Mouse (Mus musculus) C2C12 (cell line): ENCODE results near the gene Irgc1.

Experiments
- CEBPB ChIP-seq: IDR thresholded peaks from one replicate; pipeline ENCODE4 v1.6.1; 2011; ENCODE audit warnings: low read depth, mild to moderate bottlenecking, control low read depth, moderate library complexity
- CTCF ChIP-seq: IDR thresholded peaks from one replicate; pipeline ENCODE4 v1.5.1; 2011; ENCODE audit not compliant: control insufficient read depth, insufficient read depth, insufficient read length
- MAX ChIP-seq: IDR thresholded peaks from one replicate; pipeline ENCODE4 v1.6.1; 2011; ENCODE audit warnings: mild to moderate bottlenecking, control low read depth
- MYOD1 ChIP-seq: IDR thresholded peaks from one replicate; pipeline ENCODE4 v1.6.1; 2011; ENCODE audit warnings: low read depth; ENCODE audit not compliant: control insufficient read depth, insufficient read length

GRCm38 (mm10) chr7:24402851-24403250 lies 49.2 kb downstream of the Irgc1 start:
- TF ChIP-seq CTCF (no peak), MAX (no peak), MYOD1 (no peak), CEBPB (no peak)
